Mouse (Mus musculus) lung, postnatal 4 days (tissue): ENCODE measurements around the gene Maml3.

Experiments used
- DNase-seq, 2 experiments: peaks; one replicate each; pipeline ENCODE4 v3.0.0; 2021

Gene Maml3

GRCm38 (mm10) chr3:51773587-51773986 lies 331.3 kb downstream of the Maml3 start:
- DNase-seq = no peak

GRCm38 (mm10) chr3:51771839-51772630 lies 332.8 kb downstream of the Maml3 start:
- no peak for DNase-seq

- DNase-seq = no peak
These were observed 335.7 kb downstream of the Maml3 start for GRCm38 (mm10) chr3:51769196-51769595.

GRCm38 (mm10) chr3:51765220-51765923 lies 339.5 kb downstream of the Maml3 start:
- no peak for DNase-seq

GRCm38 (mm10) chr3:51764175-51764574 lies 340.7 kb downstream of the Maml3 start:
- DNase-seq = no peak

GRCm38 (mm10) chr3:51762900-51763299 lies 342.0 kb downstream of the Maml3 start:
- DNase-seq = no peak

GRCm38 (mm10) chr3:51759534-51759933 lies 345.3 kb downstream of the Maml3 start:
- no peak for DNase-seq

- no peak for DNase-seq
These were observed 347.8 kb downstream of the Maml3 start for GRCm38 (mm10) chr3:51757032-51757431.

- no peak for DNase-seq
These were observed 348.6 kb downstream of the Maml3 start for GRCm38 (mm10) chr3:51756283-51756682.

- DNase-seq = no peak
These were observed 351.6 kb downstream of the Maml3 start for GRCm38 (mm10) chr3:51753262-51753661.

- no peak for DNase-seq
These were observed 353.4 kb downstream of the Maml3 start for GRCm38 (mm10) chr3:51751440-51751839.

- DNase-seq = peak; percentile 67 to 88
These were observed 354.9 kb downstream of the Maml3 start for GRCm38 (mm10) chr3:51749812-51750481.

- DNase-seq = no peak
These were observed 355.5 kb downstream of the Maml3 start for GRCm38 (mm10) chr3:51749421-51749811.

- DNase-seq = peak in 1 of 2 experiments; percentile 33
These were observed 356.2 kb downstream of the Maml3 start for GRCm38 (mm10) chr3:51748436-51749376.

GRCm38 (mm10) chr3:51746816-51747215 lies 358.1 kb downstream of the Maml3 start:
- no peak for DNase-seq

- no peak for DNase-seq
These were observed 359.7 kb downstream of the Maml3 start for GRCm38 (mm10) chr3:51745162-51745561.

- peak; percentile 22 to 55 for DNase-seq
These were observed 360.5 kb downstream of the Maml3 start for GRCm38 (mm10) chr3:51744339-51744759.

- no peak for DNase-seq
These were observed 362.5 kb downstream of the Maml3 start for GRCm38 (mm10) chr3:51742405-51742804.

- no peak for DNase-seq
These were observed 363.1 kb downstream of the Maml3 start for GRCm38 (mm10) chr3:51741824-51742223.

- no peak for DNase-seq
These were observed 365.1 kb downstream of the Maml3 start for GRCm38 (mm10) chr3:51739835-51740112.

- peak; percentile 30 to 39 for DNase-seq
These were observed 365.6 kb downstream of the Maml3 start for GRCm38 (mm10) chr3:51739049-51739834.

- DNase-seq = no peak
These were observed 371.2 kb downstream of the Maml3 start for GRCm38 (mm10) chr3:51733685-51734084.
